Mouse (Mus musculus): Measurements from ENCODE around the gene Ciao2b. TPM values are rescaled to one million over a fixed set of nuclear protein-coding genes. Genes with fewer than 3 reads are reported as not detected.

Gene Ciao2b
- polyA plus RNA-seq, 1 experiment from 2014 or later: 107 TPM

DNA sequence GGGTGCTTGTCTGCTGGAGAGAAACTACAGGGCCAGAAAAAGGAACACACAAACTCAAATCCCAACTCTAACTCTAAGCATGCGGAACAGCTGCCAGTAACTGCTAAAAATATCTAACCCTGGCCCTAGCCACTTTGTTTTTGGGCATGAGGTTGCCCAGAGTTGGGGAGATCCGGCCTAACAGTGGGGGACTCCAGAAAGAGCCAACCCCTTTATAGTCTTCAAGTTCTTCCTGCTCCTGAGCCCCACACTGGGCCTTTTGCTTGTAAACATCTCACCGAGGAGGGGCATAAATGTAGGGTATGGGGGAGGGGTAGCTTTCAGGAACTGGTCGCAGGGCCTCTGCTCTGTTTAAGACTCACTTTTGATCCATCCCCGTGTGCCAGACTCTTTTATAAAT is 9.8 kb downstream of the Ciao2b start:
- Histone ChIP-seq H3K4me3 (no peak overlapping the region), H3K27me3 (ENCODE audit: low read depth, poor library complexity, severe bottlenecking) (peaks cover 42% of the 10 kb centered on the region), H3K4me1 (peaks cover 30% of the 10 kb centered on the region), H3K9me3 (replicated peaks) (no peaks in the 10 kb centered on the region), H3K36me3 (peaks cover 10% of the 10 kb centered on the region), H3K27ac (replicated peaks) (no peak overlapping the region)
- no peak for DNase-seq (ENCODE audit: low spot score)
- WGBS: 34% methylated on average over 5 of the region's 5 CpGs

GRCm38 (mm10) chr8:104630981-104631663 is 10.6 kb downstream of the Ciao2b start, which contains the start of gene Rrad:
Rrad (minus strand) TSS chr8:104631327.
- DNase-seq (ENCODE audit: low spot score): peak; percentile 55
- Histone ChIP-seq H3K27ac (replicated peaks) (peak within 1 kb of the TSS; percentile 59), H3K4me3 (peak within 1 kb of the TSS; percentile 56), H3K4me1 (peaks cover 30% of the 10 kb centered on the region), H3K36me3 (peaks cover 10% of the 10 kb centered on the region), H3K27me3 (ENCODE audit: low read depth, poor library complexity, severe bottlenecking) (peaks cover 42% of the 10 kb centered on the region), H3K9me3 (replicated peaks) (no peaks in the 10 kb centered on the region)
- WGBS: 1% methylated on average over 25 of the region's 28 CpGs

DNA sequence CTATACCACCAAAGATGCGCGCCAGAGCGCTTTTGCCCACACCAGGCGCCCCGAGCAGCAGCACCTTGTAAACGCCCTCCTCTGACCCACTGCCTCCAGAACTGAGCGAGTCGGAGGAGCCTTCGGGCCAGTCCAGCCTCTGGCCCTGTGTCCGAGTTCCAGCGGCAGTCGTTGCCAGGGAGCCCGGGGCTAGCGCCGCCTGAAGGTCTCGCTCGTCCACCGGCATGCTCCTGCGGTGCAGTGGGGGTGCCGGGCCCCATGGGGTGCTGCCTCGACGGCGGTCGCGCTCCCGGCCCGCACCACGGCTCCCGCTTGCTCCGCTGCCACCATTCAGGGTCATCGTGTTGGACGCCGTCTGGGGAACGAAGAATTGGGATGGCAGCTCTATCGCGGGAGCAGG is 11.2 kb downstream of the Ciao2b start:
- no peaks in the 10 kb centered on the region for H3K9me3 ChIP-seq (replicated peaks)
- peak; percentile 49 for DNase-seq (ENCODE audit: low spot score)
- H3K4me3 ChIP-seq: peak overlapping the region; percentile 56
- peaks cover 42% of the 10 kb centered on the region for H3K27me3 ChIP-seq (ENCODE audit: low read depth, poor library complexity, severe bottlenecking)
- H3K36me3 ChIP-seq: peaks cover 6% of the 10 kb centered on the region; the same call in 1 of the 2 replicates
- WGBS: under 1% methylated on average over 36 of the region's 36 CpGs
- H3K27ac ChIP-seq (replicated peaks): peak overlapping the region; percentile 9; the same call in 1 of the 2 replicates
- peaks cover 30% of the 10 kb centered on the region for H3K4me1 ChIP-seq

DNA sequence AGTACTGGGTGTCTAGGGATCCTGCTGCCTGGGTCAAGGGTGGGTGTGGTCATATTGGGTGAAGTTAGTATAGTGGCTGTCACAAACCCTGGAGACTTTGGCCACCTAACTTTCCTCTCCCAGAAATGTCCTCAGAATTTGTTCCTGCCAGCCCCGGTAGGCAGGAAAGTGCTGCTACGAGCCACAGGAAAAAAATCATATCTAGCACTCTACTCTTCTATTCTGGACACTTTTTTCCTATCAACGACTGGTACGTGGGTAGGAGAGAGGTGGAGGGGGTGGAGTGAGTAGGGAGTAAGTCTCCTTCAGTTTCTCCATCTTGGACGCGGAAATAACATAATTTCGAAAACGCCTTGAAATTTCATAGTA is 11.7 kb downstream of the Ciao2b start:
- peaks cover 42% of the 10 kb centered on the region for H3K27me3 ChIP-seq (ENCODE audit: low read depth, poor library complexity, severe bottlenecking)
- DNase-seq (ENCODE audit: low spot score): no peak
- H3K4me3 ChIP-seq: peak overlapping the region; percentile 56
- H3K36me3 ChIP-seq: 0 out of 2 replicates have a peak, but pooled peaks cover 2% of the 10 kb centered on the region
- no peaks in the 10 kb centered on the region for H3K9me3 ChIP-seq (replicated peaks)
- peaks cover 30% of the 10 kb centered on the region for H3K4me1 ChIP-seq
- 42% methylated on average over 8 of the region's 8 CpGs for WGBS
- H3K27ac ChIP-seq (replicated peaks): no peak overlapping the region

DNA sequence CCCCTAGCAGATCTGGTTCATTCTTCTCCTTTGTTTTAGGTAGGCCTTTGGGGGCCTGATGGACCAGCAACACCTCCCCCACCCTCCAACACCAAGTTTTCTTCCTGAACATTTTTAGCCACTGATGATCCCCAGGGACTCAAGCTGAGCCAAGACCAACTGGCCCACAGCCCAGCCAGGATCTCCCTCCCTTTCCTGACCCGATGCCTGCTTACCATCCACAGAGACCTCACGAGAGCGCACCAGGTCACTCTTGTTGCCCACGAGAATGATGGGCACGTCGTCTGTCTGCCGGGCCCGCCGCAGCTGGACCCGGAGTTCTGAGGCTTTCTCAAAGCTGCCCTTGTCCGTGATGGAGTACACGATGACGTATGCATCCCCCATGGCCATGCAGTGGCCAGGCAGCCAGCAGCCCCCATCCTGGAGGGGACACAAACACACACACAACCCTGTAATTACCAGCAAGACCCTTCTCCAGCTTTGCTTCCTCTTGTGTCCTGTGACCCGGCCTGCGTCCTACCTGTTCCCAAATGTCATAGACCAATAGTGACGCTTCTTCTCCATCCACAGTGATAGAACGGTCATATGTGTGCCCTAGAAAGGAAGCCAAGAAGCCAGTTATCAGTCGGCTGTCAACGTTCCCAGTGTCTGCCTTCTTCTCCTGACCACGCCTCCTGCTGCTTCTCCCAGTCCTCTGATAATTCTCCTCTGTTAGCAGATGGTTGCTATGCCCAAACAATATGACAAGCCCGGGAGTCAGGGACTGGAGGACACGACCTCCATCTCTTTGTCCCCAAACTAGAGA is 12.3 kb downstream of the Ciao2b start:
- WGBS: 87% methylated on average over 22 of the region's 22 CpGs
- DNase-seq (ENCODE audit: low spot score): no peak
- H3K9me3 ChIP-seq (replicated peaks): no peaks in the 10 kb centered on the region

GRCm38 (mm10) chr8:104628402-104628801 is 13.4 kb downstream of the Ciao2b start:
- 96% methylated on average over 21 of the region's 21 CpGs for WGBS
- Histone ChIP-seq H3K27ac (replicated peaks) (no peak overlapping the region), H3K36me3 (no peaks in the 10 kb centered on the region), H3K4me1 (peaks cover 30% of the 10 kb centered on the region), H3K9me3 (replicated peaks) (no peaks in the 10 kb centered on the region), H3K4me3 (no peak overlapping the region), H3K27me3 (ENCODE audit: low read depth, poor library complexity, severe bottlenecking) (peaks cover 42% of the 10 kb centered on the region)
- DNase-seq (ENCODE audit: low spot score): no peak

More for the DNA sequence above, 12.3 kb downstream of the Ciao2b start:
- Histone ChIP-seq H3K27me3 (ENCODE audit: low read depth, poor library complexity, severe bottlenecking) (peaks cover 42% of the 10 kb centered on the region), H3K27ac (replicated peaks) (no peak overlapping the region), H3K36me3 (no peaks in the 10 kb centered on the region), H3K4me1 (peaks cover 30% of the 10 kb centered on the region), H3K4me3 (no peak overlapping the region)

DNA sequence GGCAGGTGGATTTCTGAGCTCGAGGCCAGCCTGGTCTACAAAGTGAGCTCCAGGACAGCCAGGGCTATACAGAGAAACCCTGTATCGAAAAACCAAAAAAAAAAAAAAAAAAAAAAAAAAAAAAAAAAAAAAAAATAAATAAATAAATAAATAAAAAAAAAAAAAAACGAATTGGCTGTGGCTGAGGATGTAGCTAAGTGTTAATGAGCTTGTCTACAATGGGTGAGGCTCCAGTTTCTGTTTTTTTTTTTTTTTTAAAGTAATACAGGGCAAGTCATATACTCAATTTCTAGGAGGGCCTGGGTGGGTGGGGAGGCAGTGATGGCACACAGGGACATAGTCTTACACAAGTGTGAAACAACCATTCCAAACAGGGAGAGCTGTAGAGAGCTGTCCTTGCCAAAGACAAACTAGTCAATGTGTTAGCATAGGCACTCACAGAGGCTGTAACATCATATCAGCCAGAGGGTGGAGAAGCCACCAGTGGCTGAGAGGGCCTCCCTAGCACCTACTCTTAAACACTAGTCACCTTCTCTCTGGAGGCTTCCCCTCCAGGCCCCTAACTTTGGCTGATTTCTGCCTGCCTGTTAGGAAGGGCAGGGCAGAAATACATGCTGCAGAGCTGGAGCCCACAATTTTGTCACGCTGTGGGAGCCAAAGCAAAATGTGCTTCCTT is 14.6 kb downstream of the Ciao2b start:
- Histone ChIP-seq H3K9me3 (replicated peaks) (no peaks in the 10 kb centered on the region), H3K27ac (replicated peaks) (no peak overlapping the region), H3K4me3 (no peak overlapping the region), H3K4me1 (peaks cover 21% of the 10 kb centered on the region), H3K27me3 (ENCODE audit: low read depth, poor library complexity, severe bottlenecking) (peaks cover 41% of the 10 kb centered on the region), H3K36me3 (no peaks in the 10 kb centered on the region)
- WGBS: 79% methylated on average over 4 of the region's 4 CpGs
- DNase-seq (ENCODE audit: low spot score): no peak

DNA sequence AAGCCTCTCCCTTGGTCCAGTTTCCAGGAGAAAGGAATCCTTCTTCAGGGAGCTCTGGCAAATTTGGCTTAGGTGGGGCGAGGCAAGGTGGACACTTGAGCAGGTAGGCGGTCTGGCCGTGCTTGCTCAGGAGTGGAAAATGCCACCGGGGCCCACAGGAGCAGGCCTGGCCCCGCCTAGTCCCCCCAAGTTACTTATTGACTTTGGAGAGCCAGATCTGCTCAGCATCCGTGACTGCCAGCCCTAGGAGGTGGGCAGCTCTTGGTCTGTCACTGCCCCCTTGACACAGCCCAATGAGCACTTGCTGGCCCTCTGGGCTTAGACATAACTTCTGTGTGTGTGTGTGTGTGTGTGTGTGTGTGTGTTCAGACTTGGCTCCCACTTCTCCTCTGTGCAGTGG is 17.6 kb downstream of the Ciao2b start, which contains the start of gene Cdh16:
Gene Cdh16 (minus strand): TSS at position 236 of the 400 bp plus-strand sequence.
- 81% methylated on average over 6 of the region's 6 CpGs for WGBS
- no peaks in the 10 kb centered on the region for H3K4me1 ChIP-seq
- H3K27ac ChIP-seq (replicated peaks): no peak within 1 kb of the TSS
- no peak for DNase-seq (ENCODE audit: low spot score)
- H3K27me3 ChIP-seq (ENCODE audit: low read depth, poor library complexity, severe bottlenecking): peaks cover 11% of the 10 kb centered on the region
- no peaks in the 10 kb centered on the region for H3K36me3 ChIP-seq
- H3K4me3 ChIP-seq: no peak within 1 kb of the TSS
- no peaks in the 10 kb centered on the region for H3K9me3 ChIP-seq (replicated peaks)

DNA sequence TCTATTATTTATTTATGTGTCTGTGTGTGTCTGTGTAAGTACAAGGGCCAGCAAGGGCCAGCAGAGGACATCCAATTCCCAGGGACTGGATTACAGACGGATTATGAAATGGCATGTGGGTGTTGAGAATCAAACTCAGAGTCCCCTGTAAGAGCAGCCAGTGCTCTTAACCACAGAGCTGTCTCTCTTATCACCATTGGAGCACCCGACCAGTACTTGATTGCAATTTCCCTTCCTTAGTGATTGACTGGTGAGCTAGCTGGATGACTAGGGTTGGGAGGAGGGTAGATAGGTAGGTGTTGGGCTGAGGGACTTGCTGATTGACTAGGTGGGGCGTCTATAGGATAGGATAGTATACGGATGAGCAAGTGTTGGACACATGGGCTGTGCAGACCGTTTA is 21.0 kb downstream of the Ciao2b start:
- WGBS: 82% methylated on average over 5 of the region's 5 CpGs
- Histone ChIP-seq H3K4me1 (no peaks in the 10 kb centered on the region), H3K9me3 (replicated peaks) (no peaks in the 10 kb centered on the region), H3K4me3 (no peak overlapping the region), H3K27me3 (ENCODE audit: low read depth, poor library complexity, severe bottlenecking) (no peaks in the 10 kb centered on the region), H3K36me3 (no peaks in the 10 kb centered on the region), H3K27ac (replicated peaks) (no peak overlapping the region)
- no peak for DNase-seq (ENCODE audit: low spot score)

DNA sequence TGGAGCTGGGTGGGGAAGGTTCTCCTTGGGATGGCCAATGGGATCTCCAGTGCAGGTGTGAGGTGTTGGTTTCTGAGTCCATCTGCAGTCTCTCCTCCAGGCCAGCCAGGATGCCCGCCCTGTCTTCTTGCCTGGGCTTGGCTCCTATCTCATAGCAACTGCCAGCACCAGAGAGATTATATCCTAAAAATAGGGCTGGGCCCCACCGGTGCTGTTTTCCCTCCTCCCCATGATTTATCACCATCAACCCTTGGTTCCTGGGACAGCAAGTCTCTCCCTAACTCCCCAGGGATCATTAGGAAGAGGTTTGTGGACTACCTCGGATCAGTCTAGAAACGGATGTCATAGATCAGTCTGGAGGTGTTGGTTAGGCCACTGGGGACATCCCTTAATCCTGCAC is 28.6 kb downstream of the Ciao2b start:
- Histone ChIP-seq H3K9me3 (replicated peaks) (no peaks in the 10 kb centered on the region), H3K4me1 (no peaks in the 10 kb centered on the region), H3K36me3 (no peaks in the 10 kb centered on the region), H3K4me3 (no peak overlapping the region), H3K27me3 (ENCODE audit: low read depth, poor library complexity, severe bottlenecking) (no peaks in the 10 kb centered on the region), H3K27ac (replicated peaks) (no peak overlapping the region)
- no peak for DNase-seq (ENCODE audit: low spot score)
- WGBS: 90% methylated on average over 4 of the region's 4 CpGs

DNA sequence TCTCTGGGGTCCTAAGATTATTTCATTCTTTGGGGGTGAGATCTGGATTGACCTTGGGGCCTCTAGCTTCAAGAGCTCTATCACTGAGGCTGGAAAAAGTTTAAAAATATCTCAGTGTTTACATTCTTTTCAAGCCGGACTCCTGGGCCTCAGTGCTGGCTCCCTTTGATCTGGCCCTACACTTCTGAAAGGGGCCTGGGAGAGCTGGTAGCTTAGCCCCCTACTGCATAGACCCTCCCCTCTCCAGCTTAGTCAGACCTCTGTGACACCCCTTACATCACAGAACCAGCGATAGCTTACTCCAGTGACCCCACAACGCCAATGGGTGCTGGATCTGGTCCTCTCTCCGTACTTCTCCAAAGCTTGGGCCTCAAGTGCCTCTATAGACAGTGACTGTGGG is 30.2 kb downstream of the Ciao2b start:
- WGBS: 71% methylated on average over 4 of the region's 4 CpGs
- DNase-seq (ENCODE audit: low spot score): no peak
- Histone ChIP-seq H3K4me3 (no peak overlapping the region), H3K36me3 (no peaks in the 10 kb centered on the region), H3K4me1 (no peaks in the 10 kb centered on the region), H3K9me3 (replicated peaks) (no peaks in the 10 kb centered on the region), H3K27me3 (ENCODE audit: low read depth, poor library complexity, severe bottlenecking) (no peaks in the 10 kb centered on the region), H3K27ac (replicated peaks) (no peak overlapping the region)

GRCm38 (mm10) chr8:104610185-104610766 is 31.5 kb downstream of the Ciao2b start:
- peaks cover 3% of the 10 kb centered on the region; the same call in 1 of the 2 replicates for H3K4me1 ChIP-seq
- no peak overlapping the region for H3K27ac ChIP-seq (replicated peaks)
- WGBS: 88% methylated on average over 12 of the region's 12 CpGs
- DNase-seq (ENCODE audit: low spot score): no peak
- no peaks in the 10 kb centered on the region for H3K36me3 ChIP-seq
- no peak overlapping the region for H3K4me3 ChIP-seq
- H3K27me3 ChIP-seq (ENCODE audit: low read depth, poor library complexity, severe bottlenecking): no peaks in the 10 kb centered on the region
- no peaks in the 10 kb centered on the region for H3K9me3 ChIP-seq (replicated peaks)

Measured in midbrain, embryonic 10.5 days (tissue).